Comparison of ENCODE assay signal across 7 mouse cellular contexts in genomic region chr17:26043249-26043636, GRCm38 (mm10). TPM values are rescaled to one million over a fixed set of nuclear protein-coding genes. Genes with fewer than 3 reads are reported as not detected.
DNase-seq lines count a peak whose midpoint lies in the region; ATAC-seq lines count a peak whose summit lies in the region.

No protein-coding gene starts in this region.

- no peaks in the 10 kb centered on the region for H3K27me3 ChIP-seq in intestine, embryonic 16.5 days (replicated peaks; ENCODE audit: control insufficient read depth, insufficient read depth, low read length)

- WGBS in intestine, embryonic 16.5 days = 53% methylated on average over 5 of the region's 5 CpGs

- no peak for ATAC-seq in intestine, embryonic 16.5 days

- no peaks in the 10 kb centered on the region for H3K9me3 ChIP-seq in intestine, embryonic 16.5 days (ENCODE audit: control insufficient read depth, low read length)

- H3K27ac ChIP-seq in intestine, embryonic 16.5 days (ENCODE audit: low read length) = 0 out of 2 replicates have a peak overlapping the region, but pooled peaks have one; percentile 1

- no peak overlapping the region for H3K4me3 ChIP-seq in intestine, embryonic 16.5 days (ENCODE audit: low read length)

- intact Hi-C loops in left cerebral cortex, postnatal 4 days (cut with DNase I) = no loop called here

- DNase-seq in adrenal gland, postnatal 14 days = peak; percentile 83
- DNase-seq in cerebellum, adult 18-20 months = peak; percentile 89
- DNase-seq in gastrocnemius, postnatal 4 days (ENCODE audit: low spot score in 2 of 2) = peak; percentile 34 to 71
- DNase-seq in left cerebral cortex, postnatal 4 days = peak; percentile 98
- DNase-seq in ovary, postnatal 10 days (ENCODE audit: low spot score) = peak; percentile 21
- no peak for DNase-seq in thymus, postnatal 14 days

- H3K4me2 ChIP-seq in intestine, embryonic 16.5 days (ENCODE audit: low read depth, low read length) = no peak overlapping the region

- H3K36me3 ChIP-seq in intestine, embryonic 16.5 days (ENCODE audit: control insufficient read depth, insufficient read depth, low read length) = no peaks in the 10 kb centered on the region

- H3K9ac ChIP-seq in intestine, embryonic 16.5 days (ENCODE audit: low read depth, low read length) = no peak overlapping the region

- H3K4me1 ChIP-seq in intestine, embryonic 16.5 days (ENCODE audit: control insufficient read depth, insufficient read depth, low read length) = 0 out of 2 replicates have a peak, but pooled peaks cover 2% of the 10 kb centered on the region

RNA-seq across cellular contexts. Expression of gene Rab11fip3, which starts 26.1 kb away (rescaled TPM):
- total RNA-seq in adrenal gland, postnatal 14 days (2021) = 18.6 and 19.0 TPM in 2 replicates
- 10 to 100 TPM; 36.8 to 41.4 TPM for total RNA-seq in gastrocnemius, postnatal 4 days (2021)
- 13.0 and 18.0 TPM in 2 replicates for polyA plus RNA-seq in intestine, embryonic 16.5 days (2015; fragmentation: Nextera tagmentation; extraction: Ambion mirVana)
- 10 to 100 TPM; 79.6 to 82.5 TPM for total RNA-seq in left cerebral cortex, postnatal 4 days (2021)

RNA-seq across cellular contexts. Expression of gene Decr2, which starts 46.9 kb away (rescaled TPM):
- total RNA-seq in adrenal gland, postnatal 14 days (2021) = 34.2 and 42.3 TPM in 2 replicates
- total RNA-seq in gastrocnemius, postnatal 4 days (2021) = 10 to 100 TPM in 1 of 2 experiments, 1 to 10 TPM in 1; 9.2 to 12.9 TPM
- polyA plus RNA-seq in intestine, embryonic 16.5 days (2015; fragmentation: Nextera tagmentation; extraction: Ambion mirVana) = 49.6 and 51.5 TPM in 2 replicates
- 10 to 100 TPM; 21.7 to 24.3 TPM for total RNA-seq in left cerebral cortex, postnatal 4 days (2021)

RNA-seq across cellular contexts. Expression of gene Nme4, which starts 52.2 kb away (rescaled TPM):
- 2.6 and 2.7 TPM in 2 replicates for total RNA-seq in adrenal gland, postnatal 14 days (2021)
- 10 to 100 TPM; 13.5 to 18.3 TPM for total RNA-seq in gastrocnemius, postnatal 4 days (2021)
- polyA plus RNA-seq in intestine, embryonic 16.5 days (2015; fragmentation: Nextera tagmentation; extraction: Ambion mirVana) = 92.1 and 97.1 TPM in 2 replicates
- 1 to 10 TPM; 8.9 to 9.6 TPM for total RNA-seq in left cerebral cortex, postnatal 4 days (2021)

RNA-seq across cellular contexts. Expression of gene Capn15, which starts 57.6 kb away (rescaled TPM):
- 18.8 and 23.8 TPM in 2 replicates for total RNA-seq in adrenal gland, postnatal 14 days (2021)
- total RNA-seq in gastrocnemius, postnatal 4 days (2021) = 10 to 100 TPM; 14.2 to 14.5 TPM
- polyA plus RNA-seq in intestine, embryonic 16.5 days (2015; fragmentation: Nextera tagmentation; extraction: Ambion mirVana) = 22.3 and 24.5 TPM in 2 replicates
- total RNA-seq in left cerebral cortex, postnatal 4 days (2021) = 10 to 100 TPM; 42.2 to 45.9 TPM
